Mouse (Mus musculus) spleen, adult 2 months (tissue): ENCODE measurements around the gene Aqp7. TPM values are rescaled to one million over a fixed set of nuclear protein-coding genes. Genes with fewer than 3 reads are reported as not detected.

Source experiments
- DNase-seq, 2 experiments: peaks; one replicate each; pipeline versions ENCODE4 v3.0.0 to v3.0.0-alpha.2; 2012 to 2021; ENCODE audit warnings: low spot score in 2 of 2, low read depth in 1 of 2
- H3K27ac ChIP-seq: fragments of 200-500 bp; 2 replicates; pipeline ENCODE4 v1.5.1; 2012; ENCODE audit warnings: low read length, inconsistent platforms; ENCODE audit not compliant: insufficient read depth
- H3K27me3 ChIP-seq: fragments of 200-500 bp; 2 replicates; pipeline ENCODE4 v1.6.1; 2012; ENCODE audit warnings: mild to moderate bottlenecking, moderate library complexity, low read length, inconsistent platforms; ENCODE audit not compliant: control insufficient read depth, insufficient read depth
- H3K36me3 ChIP-seq: fragments of 200-500 bp; 2 replicates; pipeline ENCODE4 v1.6.1; 2012; ENCODE audit warnings: mild to moderate bottlenecking, low read length, inconsistent platforms; ENCODE audit not compliant: control insufficient read depth, insufficient read depth
- H3K4me1 ChIP-seq: fragments of 200-500 bp; 2 replicates; pipeline ENCODE4 v1.6.1; 2011; ENCODE audit warnings: inconsistent platforms; ENCODE audit not compliant: control insufficient read depth, insufficient read depth, insufficient read length
- H3K4me3 ChIP-seq: fragments of 200-500 bp; 2 replicates; pipeline ENCODE4 v1.5.1; 2011; ENCODE audit warnings: mild to moderate bottlenecking, inconsistent platforms; ENCODE audit not compliant: insufficient read depth, insufficient read length; ENCODE audit errors: extremely low read depth
- CTCF ChIP-seq: fragments of 200-500 bp; IDR thresholded peaks from 2 replicates; pipeline ENCODE4 v1.5.1; 2011; ENCODE audit warnings: mild to moderate bottlenecking, inconsistent platforms; ENCODE audit not compliant: insufficient read depth, insufficient read length, insufficient replicate concordance; ENCODE audit errors: extremely low read depth
- POLR2A ChIP-seq: fragments of 200-500 bp; IDR thresholded peaks from 2 replicates; pipeline ENCODE4 v1.6.1; 2011; ENCODE audit warnings: low read depth, low read length, inconsistent platforms
- WGBS: fragments of 180-500 bp; shearing (Covaris S2); methylation state at CpG from one replicate; pipeline ENCODE4 v1.1.7; 2018; 5-methylcytosine and 5-hydroxymethylcytosine counted together
- polyA plus RNA-seq: library from polyadenylated mRNA; depleted of rRNA; stranded (reverse); fragments of >200 nt; gene quantifications from 2 replicates; pipeline ENCODE4 v1.2.3, GENCODE M21; 2012

The Aqp7 gene
- polyA plus RNA-seq, 1 experiment: 0.07 TPM

DNA sequence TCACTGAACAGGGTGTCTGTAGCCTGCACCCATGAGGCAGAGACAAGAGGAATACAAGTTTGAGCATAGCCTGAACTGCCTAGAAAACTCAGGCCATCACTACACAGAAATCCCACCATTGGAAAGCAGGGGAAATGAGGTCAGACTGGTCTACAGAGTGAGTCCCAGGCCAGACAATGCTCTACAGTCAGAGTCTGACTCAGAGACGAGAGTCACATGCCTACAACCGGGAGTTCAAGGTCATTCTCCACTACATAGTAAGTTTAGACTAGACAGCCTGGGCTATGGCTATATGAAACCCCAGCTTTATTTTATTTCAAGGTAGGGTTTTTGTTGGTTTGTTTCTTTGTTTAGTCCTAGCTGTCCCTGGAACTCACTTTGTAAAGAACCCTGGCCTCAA lies 987 bp upstream of the Aqp7 start:
- Histone ChIP-seq H3K36me3 (no peaks in the 10 kb centered on the region), H3K27me3 (no peaks in the 10 kb centered on the region), H3K4me1 (no peaks in the 10 kb centered on the region), H3K4me3 (no peak overlapping the region), H3K27ac (no peak overlapping the region)
- 76% methylated on average over 2 of the region's 2 CpGs for WGBS
- DNase-seq: no peak
- TF ChIP-seq POLR2A (no peak), CTCF (no peak)

DNA sequence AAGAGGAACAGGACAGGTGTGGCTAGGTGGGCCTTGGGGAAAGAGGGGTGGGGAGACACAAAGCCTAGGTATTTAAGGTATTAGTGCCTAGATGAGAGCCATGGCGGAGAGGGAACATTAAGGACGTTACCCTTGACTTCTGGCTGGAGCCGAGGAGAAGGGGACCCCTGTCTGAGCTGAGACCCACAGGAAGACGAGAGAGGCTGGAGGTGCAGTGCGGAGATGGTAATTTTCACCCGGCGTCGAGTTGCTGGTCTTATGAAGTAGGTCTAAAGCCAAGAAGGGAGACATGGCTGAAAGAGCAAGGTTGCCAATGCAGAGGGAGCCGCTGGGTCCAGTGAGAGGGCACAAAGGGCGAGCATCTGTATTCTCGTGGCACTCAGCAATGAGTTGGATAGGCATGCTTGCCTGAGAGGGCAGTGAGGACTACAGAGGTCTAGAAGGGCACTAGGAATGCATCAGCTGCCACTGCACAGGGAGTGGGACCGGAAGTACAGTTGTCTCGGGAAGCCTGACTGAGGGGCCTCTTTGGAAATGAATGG lies 1.6 kb downstream of the Aqp7 start:
- Histone ChIP-seq H3K4me3 (no peak overlapping the region), H3K36me3 (no peaks in the 10 kb centered on the region), H3K4me1 (no peaks in the 10 kb centered on the region), H3K27me3 (no peaks in the 10 kb centered on the region), H3K27ac (no peak overlapping the region)
- DNase-seq: no peak
- TF ChIP-seq POLR2A: no peak
- no peak for TF ChIP-seq CTCF
- 85% methylated on average over 13 of the region's 13 CpGs for WGBS

DNA sequence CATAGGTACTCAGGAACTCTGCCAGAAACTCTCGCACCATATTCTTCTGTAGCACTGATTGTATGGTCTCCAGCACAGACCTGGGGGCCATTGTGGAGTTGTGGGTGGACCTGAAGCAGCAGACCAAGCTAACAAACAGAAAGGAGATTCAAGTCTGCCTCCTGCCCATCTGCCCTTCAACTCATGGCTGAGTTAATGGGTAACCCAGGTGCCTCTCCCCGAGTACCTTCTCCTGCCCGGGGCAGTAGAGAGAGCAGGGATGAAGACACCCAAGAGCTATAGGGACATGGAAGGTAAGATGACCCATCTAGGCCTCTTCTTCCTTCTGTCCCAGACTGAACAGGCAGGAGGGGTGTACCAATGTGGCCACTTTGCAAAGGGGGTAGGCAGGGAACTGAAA lies 2.7 kb downstream of the Aqp7 start:
- no peaks in the 10 kb centered on the region for H3K36me3 ChIP-seq
- no peaks in the 10 kb centered on the region for H3K4me1 ChIP-seq
- no peak overlapping the region for H3K27ac ChIP-seq
- no peaks in the 10 kb centered on the region for H3K27me3 ChIP-seq
- no peak overlapping the region for H3K4me3 ChIP-seq
- TF ChIP-seq POLR2A: no peak
- no peak for TF ChIP-seq CTCF
- 93% methylated on average over 3 of the region's 3 CpGs for WGBS
- DNase-seq: no peak

DNA sequence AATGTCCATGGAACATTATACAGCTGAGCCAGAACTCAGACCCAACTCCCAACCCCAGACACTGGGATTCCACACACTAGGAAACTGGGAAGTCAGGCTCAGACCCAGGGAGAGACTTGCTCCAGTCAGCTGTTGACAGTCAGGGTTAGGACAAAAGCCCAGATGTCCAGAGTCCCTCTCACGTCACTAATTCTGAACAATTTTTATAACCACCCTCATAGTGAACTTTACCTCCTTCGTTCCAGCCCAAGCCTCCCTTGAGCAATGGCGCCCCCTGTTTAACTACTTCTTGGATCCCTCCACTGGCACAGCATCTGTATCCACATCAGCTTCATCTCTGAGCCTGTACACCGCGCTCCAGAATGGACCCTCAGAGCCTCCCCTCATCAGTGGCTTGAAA lies 4.0 kb downstream of the Aqp7 start:
- no peaks in the 10 kb centered on the region for H3K4me1 ChIP-seq
- no peak overlapping the region for H3K4me3 ChIP-seq
- DNase-seq: no peak
- 86% methylated on average over 5 of the region's 5 CpGs for WGBS
- H3K27ac ChIP-seq: no peak overlapping the region
- H3K36me3 ChIP-seq: no peaks in the 10 kb centered on the region
- no peaks in the 10 kb centered on the region for H3K27me3 ChIP-seq
- TF ChIP-seq POLR2A: no peak

DNA sequence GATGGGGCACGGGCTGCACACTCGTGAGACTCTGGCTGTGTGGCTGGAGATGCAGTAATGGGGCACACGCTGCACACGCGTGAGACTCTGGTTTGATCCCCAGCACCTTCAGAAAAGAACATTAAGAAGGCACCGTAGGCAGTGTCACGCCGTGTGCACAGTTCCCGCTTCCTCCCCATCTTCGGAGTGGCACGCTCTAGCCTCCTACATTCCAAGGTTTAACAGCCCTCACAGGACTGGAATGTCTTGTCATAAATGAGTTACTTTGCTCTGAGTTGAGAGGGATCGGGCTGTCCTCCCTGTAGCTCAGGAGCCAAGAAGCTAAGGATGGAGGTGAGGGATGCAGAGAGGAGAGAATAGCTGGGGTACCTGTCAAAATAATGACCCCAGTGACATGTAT lies 5.1 kb downstream of the Aqp7 start:
- Histone ChIP-seq H3K36me3 (no peaks in the 10 kb centered on the region), H3K4me1 (no peaks in the 10 kb centered on the region), H3K4me3 (no peak overlapping the region), H3K27ac (no peak overlapping the region), H3K27me3 (no peaks in the 10 kb centered on the region)
- no peak for DNase-seq
- WGBS: 90% methylated on average over 12 of the region's 12 CpGs
- no peak for TF ChIP-seq CTCF
- TF ChIP-seq POLR2A: no peak

DNA sequence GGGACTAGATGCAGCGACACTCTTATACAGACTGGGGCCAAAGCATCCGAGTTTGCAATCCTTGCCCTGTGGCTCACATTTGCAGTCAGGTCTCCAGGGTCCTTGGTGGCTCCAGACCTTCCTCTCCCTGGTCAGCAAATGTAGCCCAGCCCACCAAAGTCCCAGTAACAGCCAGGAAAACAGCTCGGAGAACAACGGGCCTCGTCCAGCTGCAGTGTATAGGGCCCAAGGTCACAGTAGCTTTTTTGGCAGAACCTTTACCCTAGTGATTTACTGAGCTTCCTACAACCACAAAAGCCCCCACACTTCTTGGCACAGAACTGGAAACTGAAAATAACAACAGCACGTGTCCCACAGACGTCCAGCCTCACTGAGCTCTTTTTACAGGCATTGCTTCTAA lies 7.0 kb downstream of the Aqp7 start:
- no peak for TF ChIP-seq POLR2A
- TF ChIP-seq CTCF: no peak
- DNase-seq: no peak
- H3K36me3 ChIP-seq: no peaks in the 10 kb centered on the region
- no peaks in the 10 kb centered on the region for H3K27me3 ChIP-seq
- no peak overlapping the region for H3K4me3 ChIP-seq
- 49% methylated on average over 7 of the region's 7 CpGs for WGBS
- no peaks in the 10 kb centered on the region for H3K4me1 ChIP-seq
- H3K27ac ChIP-seq: no peak overlapping the region

DNA sequence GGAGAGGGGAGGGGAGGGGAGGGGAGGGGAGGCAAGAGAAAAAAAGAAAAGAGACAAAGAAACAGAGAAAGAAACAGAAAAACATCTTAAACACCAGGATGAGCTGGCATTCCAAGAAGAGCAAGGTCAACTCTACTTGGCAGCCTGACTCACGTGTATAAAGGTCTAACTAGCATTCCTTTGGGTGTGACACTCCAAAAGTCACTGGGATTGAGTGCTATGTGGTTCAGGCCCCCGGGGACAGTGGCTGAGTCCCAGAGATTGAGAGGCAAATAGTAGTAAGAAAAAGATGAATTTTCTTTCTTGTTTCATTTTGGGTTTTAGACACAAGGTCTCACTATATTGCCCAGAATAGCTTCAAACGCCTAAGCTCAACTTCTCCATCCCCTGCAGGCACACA lies 10.0 kb downstream of the Aqp7 start:
- Histone ChIP-seq H3K27me3 (no peaks in the 10 kb centered on the region), H3K4me3 (no peak overlapping the region), H3K36me3 (no peaks in the 10 kb centered on the region), H3K27ac (no peak overlapping the region), H3K4me1 (no peaks in the 10 kb centered on the region)
- WGBS: 67% methylated on average over 3 of the region's 3 CpGs
- DNase-seq: no peak
- TF ChIP-seq POLR2A (no peak), CTCF (no peak)
